Mouse (Mus musculus) left cerebral cortex, postnatal 4 days (tissue): ENCODE measurements around the gene Ears2. TPM values are rescaled to one million over a fixed set of nuclear protein-coding genes. Genes with fewer than 3 reads are reported as not detected.
A peak's percentile ranks its signal among the peaks of the same experiment; 100 is the strongest.

Experiments used
- DNase-seq: peaks from one replicate; pipeline ENCODE4 v3.0.0-alpha.2; 2022
- intact Hi-C: fragments of 180-260 bp; cut with DNase I; formaldehyde crosslinking; loops from one replicate; pipeline ENCODE4 v1.15.1; 2025
- total RNA-seq, 2 experiments: library from RNA; stranded (reverse); gene quantifications; 2 replicates each; pipeline ENCODE4 v1.2.3; 2021

Ears2 gene
- total RNA-seq, 2 experiments from 2014 or later = 8.9 to 9.8 TPM

GRCm38 (mm10) chr7:122045711-122046110 is 21.4 kb downstream of the Ears2 start:
- no peak for DNase-seq
- intact Hi-C loops = no loop called here

- DNase-seq = no peak
- intact Hi-C loops = no loop called here
These were observed 21.9 kb downstream of the Ears2 start for GRCm38 (mm10) chr7:122045181-122045634.

GRCm38 (mm10) chr7:122044106-122044505 is 23.0 kb downstream of the Ears2 start:
- DNase-seq = no peak
- intact Hi-C loops = no loop called here

GRCm38 (mm10) chr7:122034348-122034747 is 32.7 kb downstream of the Ears2 start:
- DNase-seq = no peak

GRCm38 (mm10) chr7:122033371-122033770 is 33.7 kb downstream of the Ears2 start:
- intact Hi-C loops = no loop called here
- DNase-seq = no peak

More at GRCm38 (mm10) chr7:122034348-122034747, 32.7 kb downstream of the Ears2 start:
- intact Hi-C loops = no loop called here

GRCm38 (mm10) chr7:122022131-122022530 is 44.9 kb downstream of the Ears2 start:
- DNase-seq = no peak
- intact Hi-C loops = no loop called here

- peak; percentile 92 for DNase-seq
- intact Hi-C loops = no loop called here
These were observed 46.3 kb downstream of the Ears2 start, which contains the start of gene Gga2 for GRCm38 (mm10) chr7:122020667-122021354. Gene Gga2 (minus strand): TSS chr7:122021222.

- intact Hi-C loops = no loop called here
- DNase-seq = peak; percentile 6
These were observed 46.8 kb downstream of the Ears2 start for GRCm38 (mm10) chr7:122020273-122020666.

GRCm38 (mm10) chr7:122018978-122019377 is 48.1 kb downstream of the Ears2 start:
- intact Hi-C loops = no loop called here
- DNase-seq = no peak

- intact Hi-C loops = no loop called here
- no peak for DNase-seq
These were observed 48.8 kb downstream of the Ears2 start for GRCm38 (mm10) chr7:122018247-122018646.

- DNase-seq = no peak
- intact Hi-C loops = no loop called here
These were observed 51.3 kb downstream of the Ears2 start for GRCm38 (mm10) chr7:122015734-122016133.

- DNase-seq = peak; percentile 10
- intact Hi-C loops = no loop called here
These were observed 52.0 kb downstream of the Ears2 start for GRCm38 (mm10) chr7:122015105-122015504.

- no peak for DNase-seq
- intact Hi-C loops = no loop called here
These were observed 54.1 kb downstream of the Ears2 start for GRCm38 (mm10) chr7:122012949-122013348.

- no peak for DNase-seq
- intact Hi-C loops = no loop called here
These were observed 54.7 kb downstream of the Ears2 start for GRCm38 (mm10) chr7:122012370-122012769.

GRCm38 (mm10) chr7:122000396-122000795 is 66.7 kb downstream of the Ears2 start:
- intact Hi-C loops = loop anchor here (10.0 kb wide), 1 partner anchor 64 kb away; the partner anchor contains the start of genes Ears2 and Ubfd1
- no peak for DNase-seq

- intact Hi-C loops = no loop called here
- DNase-seq = no peak
These were observed 71.1 kb downstream of the Ears2 start for GRCm38 (mm10) chr7:121995961-121996360.

Other genes starting within 250 kb of the Ears2 start
- gene Scnn1b, start 202.2 kb downstream of the Ears2 start, total RNA-seq = under 1 TPM in 1 of 2 experiments, not detected in 1; 0.22 TPM
- 10 to 100 TPM; 24.5 to 26.2 TPM for gene Cog7, start 85.6 kb downstream of the Ears2 start, total RNA-seq
- gene Gga2, start 46.0 kb downstream of the Ears2 start, total RNA-seq = 10 to 100 TPM; 57.3 to 57.4 TPM
- gene Ubfd1, start 88 bp downstream of the Ears2 start, total RNA-seq = 10 to 100 TPM; 82.6 to 87.1 TPM
- 100 to 1,000 TPM; 202 to 220 TPM for gene Ndufab1, start 34.6 kb upstream of the Ears2 start, total RNA-seq
- 1 to 10 TPM; 2.8 to 3.8 TPM for gene Palb2, start 65.7 kb upstream of the Ears2 start, total RNA-seq
- gene Dctn5, start 65.8 kb upstream of the Ears2 start, total RNA-seq = 10 to 100 TPM; 96.5 to 96.6 TPM
- 1 to 10 TPM; 6.2 to 6.5 TPM for gene Plk1, start 92.2 kb upstream of the Ears2 start, total RNA-seq
- gene Ern2, start 118.9 kb upstream of the Ears2 start, total RNA-seq = 1 to 10 TPM; 2.8 to 3.1 TPM
- gene Chp2, start 152.2 kb upstream of the Ears2 start, total RNA-seq = 1 to 10 TPM; 1.2 to 1.9 TPM
- 100 to 1,000 TPM; 365 to 390 TPM for gene Prkcb, start 221.5 kb upstream of the Ears2 start, total RNA-seq